18 mouse cellular contexts compared by ENCODE assay signal in the genomic region with DNA sequence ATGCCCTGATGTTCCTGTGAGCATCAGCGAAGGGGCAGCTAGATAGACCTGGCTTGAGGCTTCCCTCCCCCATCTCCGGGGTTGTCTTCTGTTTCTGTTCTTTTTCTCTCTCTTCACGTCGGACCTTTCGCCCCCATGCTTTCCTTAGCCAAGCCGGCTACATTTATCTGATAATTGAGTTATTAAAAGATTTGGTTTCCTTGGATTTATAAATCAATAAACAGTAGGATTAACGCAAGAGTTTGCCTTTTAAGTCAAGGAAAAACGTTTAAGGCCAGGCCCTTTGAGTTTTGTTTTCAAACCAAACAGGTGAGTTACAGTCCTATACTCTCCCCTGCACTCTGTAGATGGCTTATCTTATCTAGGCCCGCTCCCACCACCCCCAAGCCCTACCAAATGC. TPM values are rescaled to one million over a fixed set of nuclear protein-coding genes. Genes with fewer than 3 reads are reported as not detected.
"Had no signal": no experiment of that assay in that cellular context is flagged by ENCODE, and none has a peak within 500 bp of the region (broad histone marks: within the 10 kb centered on the region; RNA-seq: fewer than 3 reads in every experiment).

No protein-coding gene starts in this region.

- H3K4me3 ChIP-seq: intestine, embryonic 15.5 days; liver, embryonic 12.5 days; liver, embryonic 15.5 days; lung, embryonic 15.5 days; megakaryocyte, embryonic 14.5 days; midbrain, embryonic 12.5 days; neural tube, embryonic 12.5 days; stomach, embryonic 15.5 days had no signal

- H3K9me3 ChIP-seq: intestine, embryonic 15.5 days; limb, embryonic 10.5 days; limb, embryonic 13.5 days; liver, embryonic 12.5 days; liver, embryonic 15.5 days; lung, embryonic 15.5 days; midbrain, embryonic 12.5 days; neural tube, embryonic 12.5 days; stomach, embryonic 15.5 days had no signal

- H3K4me2 ChIP-seq: intestine, embryonic 15.5 days; liver, embryonic 12.5 days; liver, embryonic 15.5 days; lung, embryonic 15.5 days; midbrain, embryonic 12.5 days; stomach, embryonic 15.5 days had no signal

- H3K36me3 ChIP-seq: intestine, embryonic 15.5 days; limb, embryonic 10.5 days; limb, embryonic 13.5 days; liver, embryonic 12.5 days; liver, embryonic 15.5 days; lung, embryonic 15.5 days; midbrain, embryonic 12.5 days; neural tube, embryonic 12.5 days; stomach, embryonic 15.5 days had no signal

- H3K27ac ChIP-seq: intestine, embryonic 15.5 days; limb, embryonic 10.5 days; liver, embryonic 12.5 days; liver, embryonic 15.5 days; lung, embryonic 15.5 days; midbrain, embryonic 12.5 days; neural tube, embryonic 12.5 days; stomach, embryonic 15.5 days had no signal

- DNase-seq: kidney, adult 18-20 months; liver; lung, adult 18-20 months; lung, postnatal 10 days; lung, postnatal 36 days; right cerebral cortex, postnatal 25 days; spleen, adult 18-20 months; thymus, postnatal 25 days had no signal

- H3K4me1 ChIP-seq: intestine, embryonic 15.5 days; liver, embryonic 12.5 days; liver, embryonic 15.5 days; lung, embryonic 15.5 days; stomach, embryonic 15.5 days had no signal

- ATAC-seq: liver, embryonic 12.5 days had no signal

- H3K9ac ChIP-seq: intestine, embryonic 15.5 days; limb, embryonic 13.5 days; liver, embryonic 12.5 days; liver, embryonic 15.5 days; lung, embryonic 15.5 days; midbrain, embryonic 12.5 days; neural tube, embryonic 12.5 days; stomach, embryonic 15.5 days had no signal

RNA-seq across cellular contexts. Expression of a gene that starts 28.3 kb away (rescaled TPM):
- polyA plus RNA-seq: liver, embryonic 12.5 days had no signal
